18 mouse cellular contexts compared by ENCODE assay signal in genomic region chrX:38429455-38429854, GRCm38 (mm10). TPM values are rescaled to one million over a fixed set of nuclear protein-coding genes. Genes with fewer than 3 reads are reported as not detected.
DNase-seq lines count a peak whose midpoint lies in the region; ATAC-seq and TF ChIP-seq lines count a peak whose summit lies in the region.
"Had no signal": no experiment of that assay in that cellular context is flagged by ENCODE, and none has a peak within 500 bp of the region (broad histone marks: within the 10 kb centered on the region; RNA-seq: fewer than 3 reads in every experiment).

No protein-coding gene starts in this region.

- no peak for TF ChIP-seq POLR2A in MEL (IDR thresholded peaks at IDR 0.05; ENCODE audit: control insufficient read depth in 1 of 2, insufficient read depth in 1 of 2, low read depth in 1 of 2, low read length in 2 of 2, poor library complexity in 1 of 2)

- no peak overlapping the region for H3K9ac ChIP-seq in MEL (ENCODE audit: control insufficient read depth, low read depth, low read length, poor library complexity, severe bottlenecking)
- H3K9ac ChIP-seq: embryonic facial prominence, embryonic 13.5 days; embryonic facial prominence, embryonic 15.5 days; forebrain, embryonic 12.5 days had no signal

- peak overlapping the region; percentile 28; the same call in 1 of the 2 replicates for H3K27ac ChIP-seq in gastrocnemius, adult 2 months
- peak overlapping the region; percentile 39; the same call in 1 of the 2 replicates for H3K27ac ChIP-seq in layer of hippocampus, adult 2 months
- no peak overlapping the region for H3K27ac ChIP-seq in MEL (ENCODE audit: control insufficient read depth, low read depth, low read length)
- H3K27ac ChIP-seq: embryonic facial prominence, embryonic 13.5 days; embryonic facial prominence, embryonic 15.5 days; forebrain, embryonic 10.5 days; forebrain, embryonic 12.5 days had no signal

- no peaks in the 10 kb centered on the region for H3K79me2 ChIP-seq in MEL (ENCODE audit: control insufficient read depth, insufficient read depth, low read length, poor library complexity)

- intact Hi-C loops in gastrocnemius, adult 2 months (cut with DNase I), result loop anchor here (5.0 kb wide), 1 partner anchor 112 kb away; the partner anchor contains the start of gene Atp1b4

- no peak for DNase-seq in gastrocnemius, adult 2 months
- no peak for DNase-seq in gastrocnemius, postnatal 10 days
- no peak for DNase-seq in layer of hippocampus, adult 2 months (ENCODE audit: low spot score in 2 of 2)
- no peak for DNase-seq in layer of hippocampus, postnatal 10 days (ENCODE audit: low spot score in 2 of 2)
- peak; percentile 28 for DNase-seq in 3T3-L1 (ENCODE audit: low read depth, low spot score)
- DNase-seq in MEL (ENCODE audit: low read depth, low spot score), result peak; percentile 4
- DNase-seq in thymus, postnatal 25 days, result no peak
- DNase-seq: cerebellum, adult 11 months; cerebellum, adult 8-10 months; cerebellum, adult 9-11 months; embryo, embryonic 11 days had no signal

- TF ChIP-seq EP300 in MEL (IDR thresholded peaks at IDR 0.05; ENCODE audit: low read depth in 1 of 2, low read length in 2 of 2), result no peak

- no peaks in the 10 kb centered on the region for H3K27me3 ChIP-seq in MEL (ENCODE audit: control insufficient read depth in 1 of 2, insufficient read depth in 2 of 2, low read length in 2 of 2)
- H3K27me3 ChIP-seq: embryonic facial prominence, embryonic 13.5 days; embryonic facial prominence, embryonic 15.5 days; forebrain, embryonic 12.5 days had no signal

- no peak for ATAC-seq in erythroid progenitor cell, adult 5-6 weeks (replicated peaks; ENCODE audit: low FRiP score, poor library complexity, severe bottlenecking)
- ATAC-seq: forebrain, embryonic 14.5 days had no signal

- no peak for TF ChIP-seq RAD21 in MEL (IDR thresholded peaks at IDR 0.05; ENCODE audit: low read depth, low read length)

- no peaks in the 10 kb centered on the region for H3K9me3 ChIP-seq in MEL (replicated peaks; ENCODE audit: insufficient read depth, low read length)
- H3K9me3 ChIP-seq: embryonic facial prominence, embryonic 13.5 days; embryonic facial prominence, embryonic 15.5 days; forebrain, embryonic 10.5 days; forebrain, embryonic 12.5 days; G1E had no signal

- no peak overlapping the region for H3K4me3 ChIP-seq in gastrocnemius, adult 2 months
- no peak overlapping the region for H3K4me3 ChIP-seq in layer of hippocampus, adult 2 months
- H3K4me3 ChIP-seq in MEL (ENCODE audit: control insufficient read depth in 1 of 2, insufficient read depth in 1 of 2, low read depth in 2 of 2, low read length in 2 of 2), result no peak overlapping the region
- H3K4me3 ChIP-seq: embryonic facial prominence, embryonic 13.5 days; embryonic facial prominence, embryonic 15.5 days; forebrain, embryonic 10.5 days; forebrain, embryonic 12.5 days had no signal

- no peaks in the 10 kb centered on the region for H3K4me1 ChIP-seq in MEL (ENCODE audit: control insufficient read depth in 1 of 2, insufficient read depth in 2 of 2, low read length in 2 of 2)
- H3K4me1 ChIP-seq: embryonic facial prominence, embryonic 13.5 days; embryonic facial prominence, embryonic 15.5 days; forebrain, embryonic 10.5 days; forebrain, embryonic 12.5 days had no signal

- no peak for TF ChIP-seq CTCF in gastrocnemius, adult 2 months (IDR thresholded peaks at IDR 0.05)
- TF ChIP-seq CTCF in layer of hippocampus, adult 2 months (conservative IDR thresholded peaks at IDR 0.05), result no peak
- no peak for TF ChIP-seq CTCF in MEL (IDR thresholded peaks at IDR 0.05 in 2 of 3, conservative IDR thresholded peaks at IDR 0.05 in 1 of 3; ENCODE audit: control insufficient read depth in 1 of 3, insufficient read depth in 1 of 3, low read depth in 2 of 3, low read length in 3 of 3, poor library complexity in 1 of 3, severe bottlenecking in 1 of 3)

- peaks cover 0 to 3% of the 10 kb centered on the region in 2 experiments; a peak in 2 of 4 replicates for H3K36me3 ChIP-seq in MEL (ENCODE audit: control insufficient read depth in 1 of 2, insufficient read depth in 2 of 2, low read length in 2 of 2)

TF ChIP-seq in MEL, 35 proteins besides CTCF, POLR2A, EP300 and RAD21:
- TF ChIP-seq JUND (IDR thresholded peaks at IDR 0.05; ENCODE audit: low read depth, low read length) (no peak), BHLHE40 (IDR thresholded peaks at IDR 0.05; ENCODE audit: borderline replicate concordance, low read depth, low read length) (no peak), UBTF (IDR thresholded peaks at IDR 0.05; ENCODE audit: borderline replicate concordance, insufficient read depth, low read depth, low read length) (no peak), GABPA (IDR thresholded peaks at IDR 0.05; ENCODE audit: low read depth, low read length) (no peak), ZKSCAN1 (IDR thresholded peaks at IDR 0.05; ENCODE audit: low read depth, low read length) (no peak), ZC3H11A (IDR thresholded peaks at IDR 0.05; ENCODE audit: low read depth, low read length) (no peak), MYC (IDR thresholded peaks at IDR 0.05; ENCODE audit: low read depth, low read length) (no peak), MEF2A (IDR thresholded peaks at IDR 0.05; ENCODE audit: extremely low read depth, insufficient replicate concordance, low read depth, low read length, poor library complexity, severe bottlenecking) (no peak), SMC3 (IDR thresholded peaks at IDR 0.05; ENCODE audit: low read depth, low read length) (no peak), POLR2AphosphoS5 (IDR thresholded peaks at IDR 0.05; ENCODE audit: borderline replicate concordance, low read depth, low read length) (no peak), GATA1 (IDR thresholded peaks at IDR 0.05; ENCODE audit: low read depth, low read length) (no peak), KAT2A (conservative IDR thresholded peaks at IDR 0.05; ENCODE audit: low read depth, low read length) (no peak), TCF12 (IDR thresholded peaks at IDR 0.05; ENCODE audit: low read depth, low read length) (no peak), CHD2 (IDR thresholded peaks at IDR 0.05; ENCODE audit: low read length) (no peak), TBP (IDR thresholded peaks at IDR 0.05; ENCODE audit: low read depth, low read length) (no peak), NELFE (IDR thresholded peaks at IDR 0.05; ENCODE audit: low read depth, low read length) (no peak), TAL1 (IDR thresholded peaks at IDR 0.05; ENCODE audit: low read length) (no peak), MAX (IDR thresholded peaks at IDR 0.05; ENCODE audit: low read length) (no peak), POLR2AphosphoS2 (IDR thresholded peaks at IDR 0.05; ENCODE audit: low read length) (no peak), MXI1 (IDR thresholded peaks at IDR 0.05; ENCODE audit: low read depth, low read length) (no peak)

RNA-seq across cellular contexts. Expression of gene Lamp2, which starts 26.8 kb away (rescaled TPM):
- 10 to 100 TPM; 63.3 to 74.6 TPM for total RNA-seq in gastrocnemius, adult 2 months (2021)
- 10 to 100 TPM; 92.1 to 97.4 TPM for total RNA-seq in gastrocnemius, postnatal 10 days (2021)
- total RNA-seq in layer of hippocampus, adult 2 months (2021), result 10 to 100 TPM; 67.0 to 69.1 TPM
- total RNA-seq in layer of hippocampus, postnatal 10 days (2021), result 10 to 100 TPM; 61.2 to 62.9 TPM
- total RNA-seq in MEL (2012; rRNA removed), result 20.6 and 23.1 TPM in 2 replicates
- polyA plus RNA-seq in MEL (2012; ENCODE audit: insufficient read depth in 1 of 2, insufficient read length in 2 of 2, low read depth in 1 of 2, low replicate concordance in 2 of 2, missing spikeins in 1 of 2), result 10 to 100 TPM; 28.9 to 80.5 TPM
- total RNA-seq in erythroid progenitor cell, adult 5-6 weeks (2015; ENCODE audit: low replicate concordance), result 79.6 and 86.1 TPM in 2 replicates
- total RNA-seq in erythroid progenitor cell, adult 5-6 weeks (2017; ENCODE audit: low replicate concordance), result 42.2 and 54.8 TPM in 2 replicates

Comparison
In these comparisons a context has a peak if more than half of its experiments do, and no peak if none do; other contexts are left out.
1. DNase-seq: peak in 3T3-L1 (single experiment) and MEL (single experiment); none in gastrocnemius, adult 2 months (single experiment), gastrocnemius, postnatal 10 days (single experiment), layer of hippocampus, adult 2 months (0 of 2), layer of hippocampus, postnatal 10 days (0 of 2) and thymus, postnatal 25 days (single experiment).